Mouse (Mus musculus): ENCODE data around the gene Gp9. TPM values are rescaled to one million over a fixed set of nuclear protein-coding genes. Genes with fewer than 3 reads are reported as not detected.

Gp9 gene
- polyA plus RNA-seq, 1 experiment: 2.6 TPM

- no peak for TF ChIP-seq POLR2A (IDR thresholded peaks at IDR 0.05; ENCODE audit: control insufficient read depth, extremely low read depth, insufficient read depth, low read length, poor library complexity)
- no peak for TF ChIP-seq CTCF (IDR thresholded peaks at IDR 0.05; ENCODE audit: borderline replicate concordance, control insufficient read depth, extremely low read depth, insufficient read depth, low read length, poor library complexity)
- 94% methylated on average over 10 of the region's 10 CpGs for WGBS
- H3K4me1 ChIP-seq (replicated peaks; ENCODE audit: control insufficient read depth, insufficient read depth, low read length): no peaks in the 10 kb centered on the region
- no peak overlapping the region for H3K27ac ChIP-seq (ENCODE audit: control insufficient read depth, insufficient read depth, low read length)
- H3K27me3 ChIP-seq (ENCODE audit: control insufficient read depth, insufficient read depth, low read length): no peaks in the 10 kb centered on the region
- H3K36me3 ChIP-seq (ENCODE audit: control insufficient read depth, insufficient read depth, low read length): no peaks in the 10 kb centered on the region
- H3K4me3 ChIP-seq (ENCODE audit: control insufficient read depth, insufficient read depth, low read length): no peak overlapping the region
- DNase-seq: no peak
These were observed 2.9 kb downstream of the Gp9 start for GRCm38 (mm10) chr6:87780546-87781301.

DNA sequence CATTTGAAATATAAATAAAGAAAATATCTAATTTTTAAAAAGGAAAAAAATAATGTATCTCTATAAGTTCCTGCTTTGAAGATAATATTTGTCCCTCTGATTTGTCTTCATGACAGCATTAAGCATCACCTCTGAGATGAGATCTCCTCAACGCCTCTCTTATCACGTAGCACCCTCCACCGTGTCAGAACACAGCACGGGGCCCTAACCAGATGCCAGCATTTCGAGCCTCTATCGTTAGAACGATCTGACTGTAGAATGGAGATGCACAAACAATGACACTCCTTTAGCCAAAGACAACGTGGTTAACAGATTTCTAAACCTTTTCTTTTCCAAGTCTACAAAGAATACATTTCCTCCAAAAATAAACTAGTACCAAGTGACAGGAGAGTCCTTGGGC lies 6.2 kb downstream of the Gp9 start:
- Histone ChIP-seq H3K27ac (ENCODE audit: control insufficient read depth, insufficient read depth, low read length) (no peak overlapping the region), H3K4me3 (ENCODE audit: control insufficient read depth, insufficient read depth, low read length) (no peak overlapping the region), H3K27me3 (ENCODE audit: control insufficient read depth, insufficient read depth, low read length) (no peaks in the 10 kb centered on the region), H3K4me1 (replicated peaks; ENCODE audit: control insufficient read depth, insufficient read depth, low read length) (no peaks in the 10 kb centered on the region), H3K36me3 (ENCODE audit: control insufficient read depth, insufficient read depth, low read length) (no peaks in the 10 kb centered on the region)
- WGBS: 93% methylated on average over 8 of the region's 8 CpGs
- no peak for TF ChIP-seq POLR2A (IDR thresholded peaks at IDR 0.05; ENCODE audit: control insufficient read depth, extremely low read depth, insufficient read depth, low read length, poor library complexity)
- no peak for TF ChIP-seq CTCF (IDR thresholded peaks at IDR 0.05; ENCODE audit: borderline replicate concordance, control insufficient read depth, extremely low read depth, insufficient read depth, low read length, poor library complexity)
- no peak for DNase-seq

DNA sequence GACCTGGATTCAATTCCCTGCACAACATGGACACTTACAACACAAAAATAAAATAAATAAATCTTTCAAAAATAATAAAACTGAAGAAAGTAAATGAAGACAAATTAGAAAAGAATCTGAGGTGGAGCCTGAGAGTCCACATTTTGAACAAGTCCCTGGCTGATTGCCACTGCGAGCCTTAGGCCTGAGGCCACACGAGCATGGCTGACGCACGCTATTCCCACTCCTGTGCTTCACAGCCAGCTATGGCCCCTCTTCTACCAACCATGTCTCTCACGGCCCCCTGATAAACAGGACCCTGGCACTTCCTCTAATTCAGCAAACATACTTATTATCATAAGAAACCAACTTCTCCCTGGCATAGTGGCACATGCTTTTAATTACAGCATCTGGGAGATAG lies 8.7 kb downstream of the Gp9 start:
- no peaks in the 10 kb centered on the region for H3K36me3 ChIP-seq (ENCODE audit: control insufficient read depth, insufficient read depth, low read length)
- H3K4me1 ChIP-seq (replicated peaks; ENCODE audit: control insufficient read depth, insufficient read depth, low read length): no peaks in the 10 kb centered on the region
- no peak overlapping the region for H3K4me3 ChIP-seq (ENCODE audit: control insufficient read depth, insufficient read depth, low read length)
- H3K27ac ChIP-seq (ENCODE audit: control insufficient read depth, insufficient read depth, low read length): no peak overlapping the region
- TF ChIP-seq CTCF (IDR thresholded peaks at IDR 0.05; ENCODE audit: borderline replicate concordance, control insufficient read depth, extremely low read depth, insufficient read depth, low read length, poor library complexity): no peak
- no peak for TF ChIP-seq POLR2A (IDR thresholded peaks at IDR 0.05; ENCODE audit: control insufficient read depth, extremely low read depth, insufficient read depth, low read length, poor library complexity)
- no peak for DNase-seq
- 91% methylated on average over 5 of the region's 5 CpGs for WGBS
- no peaks in the 10 kb centered on the region for H3K27me3 ChIP-seq (ENCODE audit: control insufficient read depth, insufficient read depth, low read length)

- Histone ChIP-seq H3K4me3 (ENCODE audit: control insufficient read depth, insufficient read depth, low read length) (no peak overlapping the region), H3K27ac (ENCODE audit: control insufficient read depth, insufficient read depth, low read length) (no peak overlapping the region), H3K36me3 (ENCODE audit: control insufficient read depth, insufficient read depth, low read length) (no peaks in the 10 kb centered on the region), H3K4me1 (replicated peaks; ENCODE audit: control insufficient read depth, insufficient read depth, low read length) (no peaks in the 10 kb centered on the region), H3K27me3 (ENCODE audit: control insufficient read depth, insufficient read depth, low read length) (no peaks in the 10 kb centered on the region)
- WGBS: 91% methylated on average over 6 of the region's 6 CpGs
- TF ChIP-seq CTCF (IDR thresholded peaks at IDR 0.05; ENCODE audit: borderline replicate concordance, control insufficient read depth, extremely low read depth, insufficient read depth, low read length, poor library complexity) (no peak), POLR2A (IDR thresholded peaks at IDR 0.05; ENCODE audit: control insufficient read depth, extremely low read depth, insufficient read depth, low read length, poor library complexity) (no peak)
- DNase-seq: no peak
These were observed 9.4 kb downstream of the Gp9 start for GRCm38 (mm10) chr6:87787108-87787890.

DNA sequence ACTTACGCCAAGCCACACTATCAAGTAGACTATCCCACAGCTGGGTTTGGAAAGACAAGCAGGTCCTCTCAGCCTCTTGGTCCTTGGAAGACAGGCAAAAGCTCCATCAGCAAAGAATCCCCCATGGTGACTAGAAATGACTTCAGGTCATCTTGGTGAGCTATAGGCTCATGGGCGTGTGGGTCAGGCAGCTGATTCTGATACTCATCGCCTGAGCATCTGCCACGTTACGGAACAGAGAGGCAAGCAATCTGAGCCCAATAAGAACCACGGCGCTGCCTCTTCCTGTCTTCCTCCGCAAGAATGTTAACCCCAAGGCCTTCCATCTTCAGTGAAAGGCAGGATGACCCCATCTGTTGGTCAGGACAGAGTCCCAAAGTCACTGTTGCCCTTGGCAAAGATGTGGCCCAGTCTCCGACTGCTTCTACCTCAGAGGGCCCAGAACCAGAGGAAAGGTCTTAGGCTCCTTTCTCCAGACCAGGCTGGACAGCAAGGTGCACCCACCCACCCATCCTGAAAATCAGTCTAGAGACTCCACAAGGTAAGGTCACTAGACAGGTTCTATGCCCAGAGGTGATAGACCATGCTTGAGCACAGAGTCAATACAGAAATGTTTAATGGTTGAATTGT lies 10.5 kb downstream of the Gp9 start:
- Histone ChIP-seq H3K27ac (ENCODE audit: control insufficient read depth, insufficient read depth, low read length) (no peak overlapping the region), H3K4me1 (replicated peaks; ENCODE audit: control insufficient read depth, insufficient read depth, low read length) (no peaks in the 10 kb centered on the region), H3K36me3 (ENCODE audit: control insufficient read depth, insufficient read depth, low read length) (no peaks in the 10 kb centered on the region), H3K4me3 (ENCODE audit: control insufficient read depth, insufficient read depth, low read length) (no peak overlapping the region), H3K27me3 (ENCODE audit: control insufficient read depth, insufficient read depth, low read length) (no peaks in the 10 kb centered on the region)
- no peak for DNase-seq
- 92% methylated on average over 9 of the region's 9 CpGs for WGBS
- TF ChIP-seq CTCF (IDR thresholded peaks at IDR 0.05; ENCODE audit: borderline replicate concordance, control insufficient read depth, extremely low read depth, insufficient read depth, low read length, poor library complexity) (no peak), POLR2A (IDR thresholded peaks at IDR 0.05; ENCODE audit: control insufficient read depth, extremely low read depth, insufficient read depth, low read length, poor library complexity) (no peak)

GRCm38 (mm10) chr6:87788896-87789587 lies 11.2 kb downstream of the Gp9 start:
- Histone ChIP-seq H3K27ac (ENCODE audit: control insufficient read depth, insufficient read depth, low read length) (no peak overlapping the region), H3K27me3 (ENCODE audit: control insufficient read depth, insufficient read depth, low read length) (no peaks in the 10 kb centered on the region)
- DNase-seq: no peak

More at GRCm38 (mm10) chr6:87788896-87789587, 11.2 kb downstream of the Gp9 start:
- TF ChIP-seq CTCF (IDR thresholded peaks at IDR 0.05; ENCODE audit: borderline replicate concordance, control insufficient read depth, extremely low read depth, insufficient read depth, low read length, poor library complexity) (no peak), POLR2A (IDR thresholded peaks at IDR 0.05; ENCODE audit: control insufficient read depth, extremely low read depth, insufficient read depth, low read length, poor library complexity) (no peak)
- H3K4me1 ChIP-seq (replicated peaks; ENCODE audit: control insufficient read depth, insufficient read depth, low read length): no peaks in the 10 kb centered on the region
- no peak overlapping the region for H3K4me3 ChIP-seq (ENCODE audit: control insufficient read depth, insufficient read depth, low read length)
- H3K36me3 ChIP-seq (ENCODE audit: control insufficient read depth, insufficient read depth, low read length): no peaks in the 10 kb centered on the region
- 44% methylated on average over 5 of the region's 5 CpGs for WGBS

Data from thymus, adult 2 months (tissue).